Mouse (Mus musculus) MEL-GATA-1-ER (cell line): ENCODE data around the gene Bmyc.
"Not testable (repeated sequence)": the region's sequence is repeated elsewhere in the genome, so short reads cannot be mapped to it uniquely, and the experiment has no call there.

Experiments
- DNase-seq: peaks from one replicate; pipeline ENCODE4 v3.0.0-alpha.2; 2012; ENCODE audit warnings: low read depth; ENCODE audit errors: extremely low read depth

Bmyc gene

DNA sequence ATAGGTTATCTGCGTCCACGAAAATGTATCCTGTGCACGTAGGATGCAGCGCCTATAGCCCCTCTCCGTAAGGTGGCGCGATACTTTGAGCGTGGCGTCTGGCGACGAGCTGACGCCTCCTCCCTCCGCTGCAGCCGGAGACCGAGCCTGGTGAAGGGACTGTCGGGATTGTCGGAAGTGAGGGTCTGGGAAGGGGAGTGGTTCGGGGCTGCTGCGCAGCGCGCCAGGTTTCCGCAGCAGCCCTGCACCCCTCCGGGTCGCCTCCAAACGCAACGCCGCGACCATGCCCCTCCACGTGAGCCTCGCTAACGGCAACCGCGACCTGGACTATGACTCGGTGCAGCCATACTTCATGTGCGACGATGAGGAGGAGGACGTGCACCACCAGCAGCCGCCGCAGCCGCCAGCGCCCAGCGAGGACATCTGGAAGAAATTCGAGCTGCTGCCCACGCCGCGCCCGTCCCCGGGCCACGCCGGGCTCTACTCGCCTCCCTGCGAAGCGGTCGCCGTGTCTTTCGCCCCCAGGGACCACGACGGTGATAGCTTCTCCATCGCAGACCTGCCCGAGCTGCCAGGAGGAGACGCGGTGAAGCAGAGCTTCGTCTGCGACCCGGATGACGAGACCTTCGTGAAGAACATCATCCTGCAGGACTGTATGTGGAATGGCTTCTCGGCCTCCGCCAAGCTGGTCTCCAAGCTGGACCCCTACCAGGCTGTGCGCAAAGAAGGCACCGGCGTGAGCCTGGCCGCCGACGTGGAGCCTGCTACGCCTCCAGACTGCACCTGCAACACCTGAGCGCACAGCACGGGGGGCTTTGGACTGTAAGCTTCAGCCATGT lies at the start of gene Bmyc:
Gene Bmyc, plus strand, starts transcription at position 97 of the 839 bp plus-strand sequence.
- DNase-seq: no peak

DNA sequence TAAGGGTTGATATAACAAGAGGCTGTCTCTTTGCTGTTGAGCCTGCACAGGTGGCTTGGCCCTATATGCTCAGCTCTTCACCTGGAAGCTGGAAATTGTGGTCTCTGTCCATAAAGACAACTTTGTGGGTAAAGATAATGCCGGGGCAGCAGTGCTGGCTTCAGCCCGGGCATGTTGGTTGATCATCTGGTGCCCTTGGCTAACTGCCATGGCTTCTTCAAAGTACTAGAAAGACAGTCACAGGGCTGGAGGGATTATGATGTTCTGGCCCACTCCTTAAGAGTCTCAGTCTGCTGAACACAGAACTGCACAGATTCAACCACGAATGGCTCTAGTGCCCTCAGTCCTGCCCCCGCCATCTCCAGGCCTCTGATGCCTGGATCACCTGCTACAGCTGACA lies 49.3 kb upstream of the Bmyc start:
- no peak for DNase-seq

DNA sequence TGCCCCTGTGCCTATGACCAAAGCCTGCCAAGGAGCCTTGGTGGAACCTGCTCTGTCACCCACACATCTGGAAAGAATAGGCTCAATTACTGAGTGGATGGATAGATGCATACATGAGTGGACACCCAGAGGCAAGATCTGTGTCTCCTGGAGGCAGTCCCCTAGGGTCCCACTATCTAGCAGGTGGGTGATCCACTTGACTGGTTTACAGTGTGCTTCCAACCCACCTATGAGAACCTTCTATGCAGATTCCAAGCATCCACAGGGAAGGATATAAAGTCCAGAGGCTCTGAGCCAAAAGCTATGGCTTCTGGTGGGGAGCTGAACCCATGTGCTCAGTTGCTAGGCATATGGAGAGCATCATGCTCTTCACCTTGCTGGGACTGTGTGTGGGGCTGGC lies 48.9 kb upstream of the Bmyc start, which contains the start of gene Lcn5:
Gene Lcn5, plus strand, starts transcription at position 301 of the 400 bp plus-strand sequence.
- no peak for DNase-seq

DNA sequence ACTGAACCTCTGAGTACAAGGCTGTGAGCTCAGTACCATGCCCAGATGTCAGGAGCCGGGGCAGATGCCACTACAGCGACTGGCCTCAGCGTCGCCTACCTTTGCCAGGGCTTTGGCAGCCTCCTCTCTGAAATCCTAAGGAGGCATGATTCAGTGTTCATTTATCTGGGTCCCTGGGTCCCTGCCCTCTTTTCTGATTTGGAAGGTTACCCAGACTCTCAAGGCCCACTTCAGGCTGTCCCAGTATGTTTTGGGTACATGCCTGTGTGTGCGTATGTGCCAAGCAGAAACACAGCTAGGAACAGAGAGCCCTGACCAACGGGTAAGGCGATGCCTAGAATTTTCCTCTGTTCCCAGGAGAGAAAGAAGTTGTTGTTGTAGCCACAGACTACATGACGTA lies 46.3 kb upstream of the Bmyc start:
- no peak for DNase-seq

DNA sequence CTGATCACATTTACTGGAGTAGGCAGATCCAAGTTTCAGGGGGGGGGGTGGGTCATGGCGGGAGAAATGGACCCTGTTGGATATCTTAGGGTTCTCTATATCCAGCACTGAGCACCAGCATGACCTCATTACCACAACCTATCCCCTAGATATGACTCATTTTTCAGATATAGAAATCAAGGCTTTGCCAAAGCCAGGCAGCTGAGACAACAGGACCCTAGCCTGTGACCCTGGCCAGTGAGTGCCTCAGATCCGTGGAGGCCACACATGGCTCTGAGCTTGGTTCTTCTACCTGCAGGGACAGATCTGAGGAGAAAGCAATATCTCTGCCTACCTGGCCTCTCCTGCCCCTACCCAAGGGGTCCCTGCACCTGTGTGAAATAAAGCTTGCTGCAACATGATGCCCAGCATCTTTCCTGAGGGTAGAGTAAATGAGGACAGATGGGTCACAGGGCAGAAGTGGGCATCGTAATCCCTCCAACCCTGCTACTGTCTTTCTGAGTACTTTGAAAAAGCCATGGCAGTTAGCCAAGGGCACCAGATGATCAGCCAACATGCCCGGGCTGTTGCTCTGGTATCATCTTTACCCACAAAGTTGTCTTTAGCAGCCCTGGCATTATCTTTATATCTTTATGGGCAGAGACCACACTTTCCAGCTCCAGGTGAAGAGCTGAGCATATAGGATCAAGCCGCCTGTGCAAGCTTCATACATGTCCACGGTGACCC lies 45.1 kb upstream of the Bmyc start:
- DNase-seq: no peak

DNA sequence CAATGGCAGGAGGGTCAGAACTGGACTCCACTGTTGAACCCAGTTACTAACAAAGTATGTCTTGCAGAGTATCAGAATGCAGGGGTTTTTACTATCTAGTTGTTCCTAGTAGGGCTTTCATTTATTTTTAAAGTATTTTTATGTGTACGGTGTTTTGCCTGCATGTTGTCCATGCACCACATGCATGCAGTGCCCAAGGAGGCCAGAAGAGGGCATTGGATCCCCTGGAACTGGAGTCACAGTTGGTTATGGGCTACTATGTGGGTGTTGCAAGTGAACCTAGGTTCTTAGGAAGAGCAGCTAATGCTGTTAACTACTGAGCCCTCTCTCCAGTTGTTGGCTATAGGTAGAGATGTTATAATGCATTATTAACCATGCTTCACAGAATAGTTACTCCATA lies 43.0 kb upstream of the Bmyc start:
- DNase-seq: peak; percentile 28

DNA sequence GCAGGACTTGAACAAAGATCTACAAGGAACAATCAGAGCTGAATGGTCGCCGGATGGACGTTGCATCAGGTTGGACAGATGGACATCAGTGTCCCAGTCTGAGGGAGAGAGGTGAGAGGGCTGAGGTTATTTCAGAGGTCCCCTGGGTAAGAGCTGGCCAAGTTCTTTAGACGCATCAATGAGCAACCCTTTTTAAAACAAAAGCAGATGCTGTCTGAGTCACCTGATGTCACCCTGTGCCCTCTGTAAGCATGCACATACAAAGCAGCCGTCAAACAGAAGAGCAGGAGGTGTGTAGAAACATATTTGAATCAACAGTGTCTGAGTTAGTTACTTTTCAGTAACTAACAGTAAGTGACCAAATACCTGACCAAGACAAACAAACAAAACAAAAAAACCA lies 42.4 kb upstream of the Bmyc start:
- no peak for DNase-seq

DNA sequence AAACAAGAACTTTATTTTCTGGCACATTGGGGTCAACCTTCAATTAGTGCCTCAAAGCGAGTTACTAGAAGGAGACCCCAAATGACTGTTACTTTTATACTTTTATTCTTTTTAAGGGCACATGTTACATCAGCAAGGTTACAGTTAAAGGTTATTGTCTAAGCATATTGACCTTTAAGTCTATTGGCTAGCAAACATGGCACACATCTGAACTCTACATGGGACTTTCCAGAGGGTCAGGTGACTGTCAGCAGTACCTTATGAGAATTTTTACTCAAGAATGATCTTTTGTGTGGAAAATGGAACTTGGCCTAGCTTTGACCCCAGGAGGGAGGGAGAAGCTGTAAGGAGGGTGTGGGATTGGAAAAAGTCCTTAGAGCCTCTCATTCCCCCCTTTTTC lies 40.0 kb upstream of the Bmyc start:
- no peak for DNase-seq

DNA sequence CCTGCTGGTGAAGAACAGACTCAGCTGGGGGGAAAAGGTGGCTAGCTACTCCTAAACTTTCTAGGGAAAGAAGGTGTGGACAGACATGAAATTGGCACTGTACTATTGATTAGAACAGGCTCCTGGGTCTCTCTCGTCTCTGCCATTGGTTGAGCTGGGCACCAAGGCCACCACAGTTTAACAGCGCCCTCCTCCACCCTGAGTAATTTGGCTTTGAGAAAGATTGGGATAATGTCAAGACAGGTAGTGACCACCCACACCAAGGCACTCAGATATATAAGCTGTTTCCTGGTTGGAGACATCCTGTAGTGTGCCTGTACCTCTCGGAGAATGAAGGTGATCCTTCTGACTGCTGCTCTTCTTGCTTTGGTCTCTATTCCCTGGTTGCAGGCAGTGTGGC lies 30.1 kb upstream of the Bmyc start, which contains the start of gene Lcn6:
Gene Lcn6, plus strand, starts transcription at position 301 of the 400 bp plus-strand sequence.
- DNase-seq: no peak

DNA sequence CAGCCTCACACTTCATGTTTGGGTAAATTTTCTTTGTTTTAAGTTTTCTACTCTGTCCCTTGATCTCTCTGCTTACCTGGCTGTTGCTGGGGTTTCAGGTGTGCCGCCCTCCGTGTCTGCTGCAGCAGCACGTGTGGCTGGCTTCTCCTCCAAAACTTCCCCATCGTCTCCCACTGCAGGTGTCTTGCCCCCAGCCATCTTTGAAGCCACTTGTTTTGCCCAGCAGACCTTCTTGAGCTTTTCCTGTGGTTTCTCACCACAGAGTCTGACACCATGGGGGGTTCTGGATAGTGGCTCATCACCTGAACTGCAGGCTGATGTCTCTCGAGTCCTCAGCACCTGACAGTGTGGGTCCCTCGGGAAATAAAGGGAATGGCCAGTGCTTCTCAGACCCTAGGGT lies 27.0 kb upstream of the Bmyc start:
- DNase-seq: no peak

DNA sequence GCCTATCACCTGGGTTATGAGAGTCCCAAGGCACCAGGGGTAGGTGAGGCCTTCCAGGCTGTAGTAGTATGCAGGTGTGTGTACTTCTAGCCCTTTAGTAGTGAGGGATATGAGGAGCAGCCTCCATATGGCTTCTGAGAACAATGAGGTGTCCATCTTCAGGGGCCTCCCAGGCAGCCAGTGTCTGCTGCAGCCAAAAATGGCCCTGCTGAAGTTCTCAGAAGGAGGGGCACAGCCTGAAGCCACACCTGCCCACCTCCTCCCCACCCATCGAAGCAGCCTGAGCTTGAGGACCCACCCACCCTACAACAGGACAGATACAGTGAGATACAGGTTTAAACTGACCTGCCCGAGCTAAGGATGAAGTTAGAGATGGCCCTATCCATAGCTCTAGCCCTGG lies 24.1 kb upstream of the Bmyc start, which contains the start of gene Lcn10:
Gene Lcn10, plus strand, starts transcription at position 301 of the 400 bp plus-strand sequence.
- no peak for DNase-seq

DNA sequence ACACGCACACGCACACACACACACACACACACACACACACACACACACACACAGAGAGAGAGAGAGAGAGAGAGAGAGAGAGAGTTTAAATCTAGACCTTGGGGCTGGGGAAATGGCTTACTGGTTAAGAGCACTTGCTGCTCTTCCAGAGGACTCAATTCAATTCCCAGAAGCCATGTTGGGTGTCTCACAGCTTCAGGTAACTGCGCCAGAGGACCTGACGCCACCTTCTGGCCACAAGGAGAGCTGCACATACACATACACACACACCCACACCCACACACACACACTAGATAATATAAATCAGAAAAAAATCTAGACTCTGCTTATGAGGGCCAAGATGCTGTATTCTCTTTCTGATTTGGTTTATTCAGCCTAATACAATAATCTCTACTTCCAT lies 19.6 kb upstream of the Bmyc start:
- no peak for DNase-seq

DNA sequence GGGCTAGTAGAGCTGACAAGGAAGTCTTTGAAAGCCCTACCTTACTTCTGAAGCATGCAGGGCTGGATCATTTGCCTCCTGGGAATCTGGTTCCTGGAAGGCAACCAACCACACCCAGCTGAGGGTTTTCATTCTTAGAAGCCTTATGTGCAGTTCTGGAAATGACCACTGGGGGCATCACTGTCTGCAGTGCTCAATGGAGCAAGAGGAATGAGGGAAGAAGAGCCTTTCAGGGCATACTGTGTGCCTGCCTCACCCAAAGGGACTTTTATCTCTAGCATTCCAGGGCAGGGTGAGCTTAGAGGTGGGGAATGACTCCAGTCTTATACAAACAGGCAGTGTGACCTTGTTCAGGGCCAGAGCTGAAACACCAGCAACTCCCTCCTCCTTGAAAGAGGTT lies 11.9 kb upstream of the Bmyc start:
- peak; percentile 23 for DNase-seq

DNA sequence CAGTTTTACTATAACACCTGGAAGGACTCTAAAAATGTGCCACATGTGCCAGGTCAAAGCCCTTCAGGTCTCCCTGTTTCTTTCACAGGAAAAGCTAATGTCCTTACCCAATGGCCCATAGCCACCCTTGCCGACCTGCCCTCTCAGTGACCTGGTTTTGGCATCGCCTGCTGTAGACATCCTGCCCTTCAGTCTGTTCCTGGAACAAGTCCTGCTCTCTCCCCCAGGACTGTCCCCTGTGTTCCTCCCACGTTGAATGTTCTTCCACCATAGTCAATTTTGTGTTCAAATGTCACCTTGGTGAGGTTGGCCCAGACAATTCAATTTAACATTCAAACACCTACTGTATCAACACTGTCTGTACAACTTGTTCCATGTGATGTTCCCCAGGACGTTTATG lies 9.6 kb upstream of the Bmyc start:
- no peak for DNase-seq

DNA sequence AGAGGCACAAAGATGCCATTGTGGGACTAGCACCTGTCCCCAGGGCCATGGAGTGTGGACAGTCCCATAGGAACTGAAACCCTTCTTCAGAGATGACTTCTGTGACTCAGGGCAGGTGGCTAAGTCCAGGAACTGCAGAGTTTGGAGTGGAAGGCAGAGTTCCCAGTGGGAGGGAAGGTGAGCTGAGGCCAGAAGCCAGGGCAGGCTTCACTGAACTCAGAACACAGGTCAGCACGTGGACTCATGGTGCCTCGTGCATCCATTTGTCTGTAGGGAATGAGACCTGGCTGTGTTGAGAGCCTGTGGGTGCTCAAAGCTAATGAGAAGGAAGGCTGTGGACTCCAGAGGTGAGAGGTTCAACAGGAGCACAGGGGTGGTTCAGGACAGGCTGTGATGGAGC lies 7.8 kb upstream of the Bmyc start:
- DNase-seq: no peak

DNA sequence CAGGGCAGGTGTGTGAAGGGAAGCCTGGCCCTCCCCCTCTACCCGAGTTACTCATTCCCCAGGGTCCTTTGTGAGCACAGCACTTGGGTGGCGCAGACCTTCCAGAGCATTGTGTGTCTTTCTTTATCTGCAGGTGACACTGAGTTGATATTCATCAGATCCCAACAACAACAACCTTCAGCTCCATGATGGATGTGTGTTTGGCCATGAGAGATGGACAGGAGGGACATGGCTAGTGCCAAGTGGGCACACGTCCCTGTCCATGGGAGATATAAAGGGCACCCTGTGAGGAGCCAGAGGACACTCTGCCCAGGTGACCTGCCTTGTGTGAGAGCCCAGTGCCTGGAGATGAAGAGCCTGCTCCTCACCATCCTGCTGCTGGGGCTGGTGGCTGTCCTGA lies 6.8 kb upstream of the Bmyc start, which contains the start of gene Obp2a:
Gene Obp2a, plus strand, starts transcription at position 301 of the 400 bp plus-strand sequence.
- not testable (repeated sequence) for DNase-seq

DNA sequence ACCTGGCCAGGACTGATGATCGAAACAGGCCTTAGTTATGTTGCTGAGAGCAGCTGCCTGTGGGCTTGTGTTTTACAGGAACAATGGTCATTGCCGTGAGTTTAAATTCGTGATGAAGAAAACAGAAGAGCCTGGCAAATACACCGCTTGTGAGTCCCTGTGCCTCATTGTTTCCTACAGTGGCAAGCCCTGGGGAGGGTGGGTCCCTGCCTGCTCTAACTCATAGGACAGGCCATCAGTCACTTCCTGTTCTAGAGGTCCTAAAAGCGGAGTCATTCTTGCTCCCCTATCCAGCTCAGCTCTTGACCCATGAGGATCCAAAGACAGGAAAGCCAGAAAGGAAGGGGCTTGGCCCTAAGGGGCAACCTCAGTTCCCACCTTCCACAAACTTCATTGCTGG lies 5.5 kb upstream of the Bmyc start:
- DNase-seq: no peak

DNA sequence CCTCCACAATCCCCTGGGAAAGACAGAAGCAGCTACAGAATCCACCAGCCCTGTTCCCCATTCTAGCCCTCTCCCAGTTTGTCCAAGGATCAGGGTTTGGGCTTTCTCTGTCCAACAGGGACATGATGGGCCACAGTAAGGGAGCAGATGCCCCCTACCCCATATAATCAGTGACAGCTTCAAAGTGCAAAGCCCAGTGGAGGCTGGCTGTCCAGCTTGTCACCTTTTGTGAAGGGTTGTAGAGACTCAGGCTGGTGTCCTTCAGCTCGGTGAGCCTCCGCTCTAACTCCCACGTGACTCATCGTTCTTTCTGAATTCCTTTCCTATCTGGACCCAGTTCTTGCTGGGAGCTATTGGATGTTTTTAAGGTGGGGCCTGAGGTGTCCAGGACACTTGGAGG lies 2.8 kb upstream of the Bmyc start:
- DNase-seq: no peak

DNA sequence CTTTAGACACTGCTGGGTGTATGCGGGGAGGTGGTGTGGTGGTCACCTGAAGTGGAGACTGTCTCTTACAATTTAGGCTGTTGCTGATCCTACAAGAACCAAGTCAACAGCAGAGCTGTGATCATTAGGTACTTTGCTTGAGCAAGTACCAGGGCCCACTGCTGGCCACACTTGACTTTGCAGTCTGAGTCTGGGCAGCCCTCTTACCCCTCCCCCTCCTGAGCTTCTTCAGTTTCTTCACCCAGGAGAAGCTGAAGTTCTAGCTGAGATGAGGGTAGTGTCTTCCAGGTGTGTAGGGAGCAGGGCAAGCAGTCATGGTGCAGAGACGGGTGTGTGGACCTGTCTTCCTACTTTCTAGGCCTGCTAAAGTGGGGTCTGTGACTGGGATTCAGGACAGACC lies 1.6 kb downstream of the Bmyc start:
- DNase-seq: no peak

DNA sequence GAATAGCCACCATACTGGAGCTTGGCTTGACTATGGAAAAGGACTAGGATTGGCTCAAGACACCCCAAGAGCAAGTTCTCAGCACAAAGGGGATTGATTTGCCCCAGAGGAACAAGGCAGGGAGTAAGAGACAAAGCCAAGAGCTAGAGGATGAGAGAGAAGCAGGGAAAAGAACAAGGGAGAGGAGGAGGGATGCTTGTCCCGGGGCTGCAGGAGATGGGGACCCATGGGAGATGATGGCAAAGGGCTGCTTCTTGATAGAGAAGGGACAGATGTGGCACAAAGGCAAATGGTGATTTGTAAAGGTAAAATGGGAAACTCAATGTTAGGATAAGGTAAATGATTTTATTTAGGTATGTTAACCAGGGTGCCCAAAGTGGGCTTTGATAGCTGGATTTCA lies 2.5 kb downstream of the Bmyc start:
- not testable (repeated sequence) for DNase-seq

DNA sequence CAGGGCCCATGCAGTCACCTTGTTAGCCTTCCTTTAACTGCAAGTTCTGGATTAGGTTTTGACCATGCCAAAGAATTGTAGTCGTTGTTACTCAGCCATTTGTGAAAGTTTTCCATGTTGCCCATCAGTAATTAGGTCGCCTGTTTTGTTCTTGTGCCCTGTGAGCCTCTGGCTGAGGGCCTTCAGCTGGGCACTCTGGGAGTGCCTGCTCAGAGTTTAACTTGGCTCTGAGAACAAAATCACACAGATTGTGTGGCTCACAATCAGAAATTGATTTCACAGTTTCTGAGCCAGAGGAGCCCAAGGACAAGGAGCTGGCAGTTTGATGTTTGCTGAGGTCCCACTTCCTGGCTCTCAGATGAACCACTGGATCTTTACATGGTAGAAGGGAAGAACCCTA lies 3.3 kb downstream of the Bmyc start:
- DNase-seq: not testable (repeated sequence)

DNA sequence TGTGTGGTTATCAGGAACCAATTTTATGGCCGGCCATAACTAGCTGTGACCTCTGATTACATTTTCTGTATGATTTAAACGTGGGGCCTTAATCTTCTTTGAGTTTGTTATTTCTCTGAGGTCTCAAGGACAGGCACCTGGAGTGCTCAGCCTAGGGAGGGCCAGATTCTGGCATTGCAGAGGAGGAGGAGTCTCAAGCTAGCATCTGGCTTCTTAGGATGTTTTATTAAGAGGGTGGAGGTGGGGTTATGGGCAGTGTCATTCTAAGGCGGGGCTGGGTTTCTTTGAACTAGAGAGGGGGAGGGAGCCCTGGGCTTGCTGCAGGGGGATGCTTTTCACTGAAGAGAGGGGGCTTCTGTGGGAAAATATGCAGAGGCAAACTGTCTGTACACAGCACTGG lies 5.1 kb downstream of the Bmyc start:
- not testable (repeated sequence) for DNase-seq
